Mouse (Mus musculus) hindbrain, embryonic 10.5 days (tissue): ENCODE data around the gene Clrn1. TPM values are rescaled to one million over a fixed set of nuclear protein-coding genes. Genes with fewer than 3 reads are reported as not detected.
"Not testable (repeated sequence)": the region's sequence is repeated elsewhere in the genome, so short reads cannot be mapped to it uniquely, and the experiment has no call there.

Experiments used
- DNase-seq: peaks from one replicate; pipeline ENCODE4 v3.0.0-alpha.2; 2017; ENCODE audit warnings: low spot score
- H3K27ac ChIP-seq: fragments of 300-500 bp; sonication (generic); 2 replicates; pipeline ENCODE4 v1.5.1; 2016; ENCODE audit warnings: mild to moderate bottlenecking, moderate library complexity
- H3K27me3 ChIP-seq: fragments of 300-500 bp; sonication (generic); 2 replicates; pipeline ENCODE4 v1.6.1; 2016; ENCODE audit warnings: mild to moderate bottlenecking; ENCODE audit not compliant: poor library complexity, insufficient read depth, severe bottlenecking
- H3K36me3 ChIP-seq: fragments of 300-500 bp; sonication (generic); 2 replicates; pipeline ENCODE4 v1.6.1; 2016; ENCODE audit warnings: mild to moderate bottlenecking, moderate library complexity
- H3K4me1 ChIP-seq: fragments of 300-500 bp; sonication (generic); replicated peaks from 2 replicates; pipeline ENCODE4 v1.6.1; 2016; ENCODE audit warnings: mild to moderate bottlenecking
- H3K4me3 ChIP-seq: fragments of 300-500 bp; sonication (generic); 2 replicates; pipeline ENCODE4 v1.5.1; 2016; ENCODE audit warnings: mild to moderate bottlenecking, moderate library complexity
- H3K9me3 ChIP-seq: fragments of 300-500 bp; sonication (generic); 2 replicates; pipeline ENCODE4 v1.6.1; 2016; ENCODE audit warnings: mild to moderate bottlenecking, moderate library complexity
- WGBS: fragments of 180-500 bp; shearing (Covaris S2); methylation state at CpG from one replicate; pipeline ENCODE4 v1.1.7; 2016; 5-methylcytosine and 5-hydroxymethylcytosine counted together
- polyA plus RNA-seq: library from polyadenylated mRNA; unstranded; fragments of >200 nt; fragmentation: Nextera tagmentation; extraction: Ambion mirVana; gene quantifications from 2 replicates; pipeline ENCODE4 v1.2.1, GENCODE M21; 2016

Clrn1 gene
- polyA plus RNA-seq, 1 experiment from 2014 or later = 1.3 TPM

DNA sequence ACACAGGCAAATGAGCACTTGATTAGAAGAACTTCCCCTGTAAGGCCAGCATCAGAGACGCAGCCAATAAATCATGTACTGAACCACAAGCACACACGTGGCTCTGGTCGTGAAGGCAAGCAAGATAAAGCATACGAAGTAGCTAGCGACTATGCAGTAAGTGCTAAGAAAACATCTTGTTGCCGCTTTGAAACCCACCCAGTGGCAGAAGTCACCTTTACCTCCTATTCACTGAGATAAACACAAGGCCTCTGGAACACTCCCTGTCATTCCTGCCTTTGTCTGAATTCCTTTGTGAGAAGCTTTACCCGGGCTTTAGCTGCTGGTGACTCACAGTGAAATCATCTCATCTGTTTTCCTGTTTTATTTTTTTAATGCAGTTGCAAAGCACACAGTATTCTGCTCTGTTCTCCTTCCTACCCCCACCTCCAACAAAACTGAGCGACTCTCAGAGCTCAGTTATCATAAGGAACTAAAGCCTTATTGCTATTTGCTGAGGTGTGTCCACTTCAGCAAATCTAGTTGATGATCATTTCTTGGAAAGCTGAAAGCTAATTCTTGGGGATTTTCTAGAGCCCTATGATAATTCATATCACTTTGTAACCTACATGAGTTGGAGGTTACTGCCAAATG, 2.1 kb downstream of the Clrn1 start:
- DNase-seq = no peak

DNA sequence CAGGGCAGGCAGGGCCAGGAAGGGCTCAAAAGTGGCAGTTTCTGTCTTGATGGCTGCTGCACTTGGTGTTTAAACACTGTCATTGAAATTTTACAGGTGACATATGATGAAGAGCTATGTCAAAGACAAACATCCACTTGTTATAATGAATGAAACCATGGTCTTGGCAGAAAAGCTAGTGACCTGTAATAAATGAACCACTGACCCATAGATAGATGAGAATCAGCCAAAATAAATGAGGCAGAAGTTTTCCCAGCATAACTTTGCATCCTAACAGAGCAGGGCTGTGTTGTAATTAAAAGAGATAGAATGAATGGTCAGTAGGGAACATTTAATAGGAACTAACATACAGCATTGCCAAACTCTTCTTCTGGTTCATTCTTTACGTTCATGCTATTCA, 4.1 kb downstream of the Clrn1 start:
- 60% methylated on average over 1 of the region's 1 CpGs for WGBS
- H3K36me3 ChIP-seq = no peaks in the 10 kb centered on the region

More for the DNA sequence above, 2.1 kb downstream of the Clrn1 start:
- H3K4me3 ChIP-seq = no peak overlapping the region
- no peaks in the 10 kb centered on the region for H3K9me3 ChIP-seq
- H3K36me3 ChIP-seq = no peaks in the 10 kb centered on the region
- peak overlapping the region; percentile 60 for H3K27ac ChIP-seq
- no peaks in the 10 kb centered on the region for H3K27me3 ChIP-seq
- peaks cover 47% of the 10 kb centered on the region for H3K4me1 ChIP-seq
- WGBS = 37% methylated on average over 8 of the region's 8 CpGs

DNA sequence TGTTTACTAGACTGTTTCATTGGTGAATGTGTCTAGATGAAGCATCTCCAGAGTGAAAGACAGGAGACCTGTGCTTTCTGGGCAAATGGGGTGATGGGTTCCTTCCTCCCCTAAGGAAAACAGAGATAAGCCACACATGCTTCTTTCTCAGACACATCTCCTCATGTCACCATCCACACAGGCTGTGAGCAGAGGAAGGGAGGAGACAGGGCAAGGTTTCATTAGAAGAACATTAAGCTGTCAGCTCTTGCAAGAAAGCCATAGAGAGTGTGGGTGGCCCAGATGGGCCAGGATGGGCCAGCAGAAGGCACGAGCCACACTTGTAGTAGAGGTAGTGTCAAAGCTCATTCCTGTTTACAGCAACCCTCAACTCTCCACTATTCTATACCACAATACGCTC, 5.0 kb downstream of the Clrn1 start:
- no peaks in the 10 kb centered on the region for H3K27me3 ChIP-seq
- no peak for DNase-seq
- no peaks in the 10 kb centered on the region for H3K9me3 ChIP-seq
- H3K27ac ChIP-seq = peak overlapping the region; percentile 42; the same call in 1 of the 2 replicates
- no peaks in the 10 kb centered on the region for H3K36me3 ChIP-seq
- WGBS = 74% methylated on average over 2 of the region's 2 CpGs
- peaks cover 45% of the 10 kb centered on the region for H3K4me1 ChIP-seq
- no peak overlapping the region for H3K4me3 ChIP-seq

More for the DNA sequence above, 4.1 kb downstream of the Clrn1 start:
- Histone ChIP-seq H3K4me1 (peaks cover 45% of the 10 kb centered on the region), H3K27ac (no peak overlapping the region), H3K4me3 (no peak overlapping the region), H3K9me3 (no peaks in the 10 kb centered on the region), H3K27me3 (no peaks in the 10 kb centered on the region)
- no peak for DNase-seq

DNA sequence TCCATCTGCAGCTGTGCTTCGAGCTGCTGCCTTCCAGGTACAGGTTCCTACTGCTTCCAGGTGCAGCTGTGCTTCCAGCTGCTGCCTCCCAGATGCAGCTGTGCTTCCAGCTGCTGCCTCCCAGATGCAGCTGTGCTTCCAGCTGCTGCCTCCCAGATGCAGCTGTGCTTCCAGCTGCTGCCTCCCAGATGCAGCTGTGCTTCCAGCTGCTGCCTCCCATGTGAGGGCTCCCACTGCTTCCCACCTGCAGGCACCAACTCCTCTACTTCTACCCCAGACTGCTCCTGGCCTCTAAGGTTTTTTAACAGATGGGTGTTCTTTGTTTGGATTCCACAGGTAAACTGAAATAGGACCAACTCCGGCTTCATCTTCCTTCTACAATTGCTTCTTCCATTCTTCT, 13.3 kb downstream of the Clrn1 start:
- not testable (repeated sequence) for H3K9me3 ChIP-seq, H3K27me3 ChIP-seq, DNase-seq, H3K4me3 ChIP-seq, H3K36me3 ChIP-seq
- 80% methylated on average over 2 of the region's 2 CpGs for WGBS
- peak overlapping the region; percentile 71; the same call in 1 of the 2 replicates for H3K27ac ChIP-seq
- H3K4me1 ChIP-seq = peaks cover 19% of the 10 kb centered on the region

DNA sequence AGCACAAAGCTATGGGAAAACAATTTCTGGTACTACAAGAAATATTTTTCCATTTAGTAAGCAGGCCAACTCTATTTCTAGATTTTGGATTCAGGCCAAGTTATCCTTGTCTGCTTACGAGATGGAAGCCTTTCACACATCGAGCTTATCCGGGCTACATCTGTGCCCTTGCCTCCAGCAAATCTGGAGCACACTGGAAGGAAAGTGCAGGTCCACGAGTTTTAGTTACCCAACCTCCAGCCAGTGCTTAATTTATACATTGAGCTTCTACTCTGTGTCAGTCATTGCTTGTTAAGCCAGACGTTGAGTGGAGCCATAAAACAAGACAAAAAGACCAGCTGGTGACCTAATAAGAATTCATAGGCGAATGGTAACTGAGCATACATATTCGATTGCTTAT, 19.4 kb downstream of the Clrn1 start:
- no peak for DNase-seq
- Histone ChIP-seq H3K4me1 (no peaks in the 10 kb centered on the region; the same call in 1 of the 2 replicates), H3K27ac (no peak overlapping the region), H3K9me3 (no peaks in the 10 kb centered on the region), H3K36me3 (no peaks in the 10 kb centered on the region), H3K4me3 (no peak overlapping the region), H3K27me3 (no peaks in the 10 kb centered on the region)
- WGBS = 65% methylated on average over 7 of the region's 7 CpGs

DNA sequence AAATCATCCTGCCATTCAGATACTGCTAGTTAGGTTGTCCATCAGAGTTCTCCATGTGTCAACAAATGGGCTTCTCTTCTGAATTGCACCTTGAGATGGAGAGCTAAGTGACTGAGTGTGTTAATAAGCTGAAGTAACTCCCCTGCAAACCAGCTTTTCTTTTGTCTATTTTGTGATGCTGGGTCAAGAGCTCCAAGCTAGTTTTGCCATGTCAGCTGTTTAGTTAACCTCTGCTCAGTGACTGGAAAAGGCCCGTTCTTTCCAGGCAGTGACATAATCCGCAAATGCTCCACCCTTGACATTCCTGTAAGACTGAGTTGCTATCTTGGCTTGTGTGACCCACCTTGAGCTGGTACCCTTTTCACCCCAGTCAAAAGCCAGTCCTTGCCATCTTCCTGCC, 22.2 kb downstream of the Clrn1 start:
- Histone ChIP-seq H3K4me3 (no peak overlapping the region), H3K36me3 (no peaks in the 10 kb centered on the region), H3K27me3 (no peaks in the 10 kb centered on the region), H3K27ac (no peak overlapping the region), H3K4me1 (no peaks in the 10 kb centered on the region; the same call in 1 of the 2 replicates), H3K9me3 (no peaks in the 10 kb centered on the region)
- 77% methylated on average over 2 of the region's 2 CpGs for WGBS
- no peak for DNase-seq

DNA sequence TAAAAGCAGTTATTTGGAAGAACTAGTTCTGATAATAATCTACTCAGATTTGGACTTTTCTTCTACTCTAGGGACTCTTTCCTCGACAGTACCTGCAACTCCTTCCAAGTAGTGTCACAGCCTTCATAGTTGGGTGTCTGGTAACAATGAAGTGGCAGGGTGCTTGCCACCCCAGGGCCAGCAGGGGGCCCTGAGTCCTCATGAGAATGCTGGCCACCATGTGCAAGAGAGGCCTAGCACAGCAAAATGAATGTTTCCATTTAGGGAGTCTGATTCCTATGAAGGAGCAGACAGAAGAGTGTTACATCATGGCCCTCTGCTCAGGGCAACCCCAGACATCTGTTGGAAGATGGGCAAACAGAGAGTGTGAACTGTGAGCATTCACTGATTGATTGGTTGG, 41.7 kb downstream of the Clrn1 start:
- 66% methylated on average over 1 of the region's 1 CpGs for WGBS
- H3K27me3 ChIP-seq = no peaks in the 10 kb centered on the region
- no peak overlapping the region for H3K4me3 ChIP-seq
- H3K9me3 ChIP-seq = 0 out of 2 replicates have a peak, but pooled peaks cover 4% of the 10 kb centered on the region
- H3K27ac ChIP-seq = no peak overlapping the region
- H3K36me3 ChIP-seq = no peaks in the 10 kb centered on the region
- DNase-seq = peak; percentile 15
- no peaks in the 10 kb centered on the region for H3K4me1 ChIP-seq

DNA sequence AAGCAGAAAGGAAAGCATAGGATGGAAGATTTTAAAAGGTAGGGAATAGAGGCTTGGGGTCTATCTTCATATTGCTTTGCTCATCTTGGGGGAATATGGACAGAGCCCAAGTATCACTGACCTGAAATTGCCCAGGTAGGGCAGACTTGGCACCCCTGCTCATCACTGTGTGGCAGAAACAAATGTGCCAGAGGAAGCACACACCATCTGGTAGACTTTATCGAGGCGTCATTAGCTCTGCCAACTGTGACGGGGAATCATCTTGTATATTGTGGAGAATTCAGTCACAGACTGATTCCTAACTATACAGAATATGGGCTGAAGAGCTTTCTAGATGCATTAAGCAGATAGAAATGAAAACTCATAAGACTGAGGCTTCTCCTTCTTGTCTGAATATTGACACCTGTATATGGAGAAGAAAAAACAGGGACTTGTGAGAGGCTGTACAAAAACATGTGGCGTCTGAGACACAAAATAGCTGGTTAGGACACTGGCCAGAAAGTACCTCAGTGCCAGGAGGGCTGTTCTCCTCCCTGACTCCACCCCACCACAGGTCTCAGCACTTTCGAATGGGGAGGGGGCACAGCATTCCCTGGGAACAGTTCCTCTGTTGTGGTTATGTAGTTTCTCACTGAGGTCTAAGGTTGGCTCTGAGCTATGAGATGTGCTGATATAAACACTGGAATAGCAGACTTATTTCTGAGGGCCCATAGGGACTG, 51.5 kb downstream of the Clrn1 start:
- DNase-seq = no peak
- no peak overlapping the region for H3K27ac ChIP-seq
- no peak overlapping the region for H3K4me3 ChIP-seq
- WGBS = 88% methylated on average over 5 of the region's 5 CpGs
- no peaks in the 10 kb centered on the region for H3K9me3 ChIP-seq
- no peaks in the 10 kb centered on the region for H3K36me3 ChIP-seq
- peaks cover 46% of the 10 kb centered on the region for H3K27me3 ChIP-seq
- peaks cover 3% of the 10 kb centered on the region for H3K4me1 ChIP-seq

DNA sequence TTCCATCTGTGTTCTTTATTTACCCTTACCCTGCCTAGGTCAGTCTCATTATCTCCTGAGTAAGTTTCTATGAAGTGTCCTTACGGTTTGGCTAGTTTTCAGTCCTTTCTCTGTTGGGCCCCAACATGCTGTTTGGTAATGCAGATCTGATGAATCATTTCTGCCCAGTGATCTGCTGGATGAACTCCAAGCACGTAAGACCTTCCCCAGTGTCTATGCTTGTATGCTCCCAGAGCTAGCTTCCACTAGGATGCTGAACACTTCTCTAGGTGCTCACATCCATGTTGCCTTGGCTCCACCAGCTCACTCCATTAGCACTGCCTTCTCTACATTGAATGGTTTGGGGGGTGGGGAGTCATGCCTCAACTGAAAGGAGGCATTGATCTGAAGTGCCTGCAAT, 52.3 kb downstream of the Clrn1 start:
- Histone ChIP-seq H3K36me3 (no peaks in the 10 kb centered on the region), H3K27me3 (peaks cover 53% of the 10 kb centered on the region), H3K9me3 (no peaks in the 10 kb centered on the region), H3K4me1 (peaks cover 9% of the 10 kb centered on the region), H3K27ac (no peak overlapping the region), H3K4me3 (no peak overlapping the region)
- 85% methylated on average over 2 of the region's 2 CpGs for WGBS
- no peak for DNase-seq

DNA sequence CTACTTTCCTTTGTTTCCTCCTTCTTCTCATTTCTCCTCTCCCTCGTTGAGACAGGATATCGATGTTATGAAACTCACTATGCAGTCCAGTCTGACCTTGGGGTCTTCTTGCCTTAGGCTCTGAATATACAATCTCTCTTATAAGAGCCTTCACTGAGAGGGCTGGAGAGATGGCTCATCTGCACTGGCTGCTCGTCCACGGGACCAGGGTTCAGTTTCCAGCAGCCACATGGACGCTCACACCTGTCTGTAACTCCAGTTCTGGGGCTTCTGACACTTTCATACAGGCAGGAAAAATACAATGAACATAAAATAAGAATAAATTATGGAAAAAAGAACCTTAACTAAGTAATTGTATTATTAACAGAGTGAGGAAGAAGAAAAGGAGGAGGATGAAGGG, 53.6 kb downstream of the Clrn1 start:
- peaks cover 15% of the 10 kb centered on the region for H3K4me1 ChIP-seq
- no peak for DNase-seq
- 82% methylated on average over 5 of the region's 5 CpGs for WGBS
- H3K4me3 ChIP-seq = no peak overlapping the region
- no peak overlapping the region for H3K27ac ChIP-seq
- H3K9me3 ChIP-seq = no peaks in the 10 kb centered on the region
- H3K36me3 ChIP-seq = no peaks in the 10 kb centered on the region
- H3K27me3 ChIP-seq = peaks cover 65% of the 10 kb centered on the region

DNA sequence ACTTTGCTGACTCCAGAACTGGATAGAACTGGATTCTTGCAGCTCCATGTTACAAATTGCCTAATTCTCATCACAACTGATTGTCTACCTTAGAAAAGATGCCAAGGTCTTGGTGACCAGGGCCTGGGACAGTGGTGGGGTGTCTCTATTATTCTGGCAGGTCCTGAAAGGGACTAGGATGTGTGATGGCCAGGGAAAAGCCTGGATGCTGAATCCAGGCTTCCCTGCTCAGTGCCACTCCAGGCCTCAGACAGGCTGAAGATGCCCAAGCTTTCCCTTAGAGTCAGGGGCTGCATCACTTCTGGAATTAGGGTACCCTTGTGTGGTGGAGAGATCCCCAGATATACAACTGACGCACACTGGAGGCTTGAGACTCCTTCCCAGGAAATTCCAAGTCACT, 55.2 kb downstream of the Clrn1 start:
- H3K4me3 ChIP-seq = no peak overlapping the region
- H3K9me3 ChIP-seq = no peaks in the 10 kb centered on the region
- WGBS = 98% methylated on average over 1 of the region's 1 CpGs
- H3K27ac ChIP-seq = no peak overlapping the region
- H3K36me3 ChIP-seq = no peaks in the 10 kb centered on the region
- peaks cover 26% of the 10 kb centered on the region for H3K4me1 ChIP-seq
- H3K27me3 ChIP-seq = peaks cover 69% of the 10 kb centered on the region
- DNase-seq = no peak

DNA sequence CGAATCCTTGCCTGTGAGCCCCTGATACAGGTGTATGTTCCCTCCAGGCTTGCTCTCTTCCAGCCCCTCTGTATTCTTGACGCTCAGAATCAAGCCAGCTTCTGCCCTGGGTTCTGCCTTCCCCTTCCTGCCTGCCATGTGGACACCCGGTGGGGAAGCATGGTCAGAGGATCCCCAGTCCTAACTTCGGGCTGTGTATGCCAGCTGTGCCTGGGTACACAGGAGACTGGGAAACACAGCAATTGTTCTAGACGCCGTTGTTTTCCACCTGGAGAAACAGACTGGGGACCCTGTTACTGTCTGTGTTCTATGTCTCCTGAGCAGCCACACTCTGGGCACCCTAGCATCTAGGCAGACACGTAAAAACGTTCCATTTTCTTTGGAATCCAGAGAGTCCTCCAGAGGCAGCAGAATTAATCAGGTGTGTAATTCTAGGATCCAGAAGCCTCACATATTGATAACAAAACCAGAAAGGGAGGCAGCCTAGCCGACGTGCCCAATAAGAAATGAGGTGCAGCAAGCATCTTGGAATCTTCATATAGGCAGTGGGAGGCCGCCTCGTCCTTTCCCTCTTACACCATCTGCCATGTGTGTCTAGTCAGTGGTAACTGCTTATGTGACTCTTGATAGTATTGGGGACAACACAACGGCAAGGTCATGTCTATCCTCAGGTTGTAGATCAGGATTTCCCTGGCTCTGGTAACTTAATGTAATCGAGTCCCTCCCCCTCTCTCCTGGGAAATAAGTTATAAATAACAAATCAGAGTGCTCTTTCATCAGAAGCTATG, 56.6 kb downstream of the Clrn1 start:
- H3K4me3 ChIP-seq = no peak overlapping the region
- peaks cover 73% of the 10 kb centered on the region for H3K27me3 ChIP-seq
- no peaks in the 10 kb centered on the region for H3K9me3 ChIP-seq
- peaks cover 26% of the 10 kb centered on the region for H3K4me1 ChIP-seq
- H3K36me3 ChIP-seq = no peaks in the 10 kb centered on the region
- H3K27ac ChIP-seq = peak overlapping the region; percentile 40
- 85% methylated on average over 14 of the region's 14 CpGs for WGBS
- DNase-seq = no peak

DNA sequence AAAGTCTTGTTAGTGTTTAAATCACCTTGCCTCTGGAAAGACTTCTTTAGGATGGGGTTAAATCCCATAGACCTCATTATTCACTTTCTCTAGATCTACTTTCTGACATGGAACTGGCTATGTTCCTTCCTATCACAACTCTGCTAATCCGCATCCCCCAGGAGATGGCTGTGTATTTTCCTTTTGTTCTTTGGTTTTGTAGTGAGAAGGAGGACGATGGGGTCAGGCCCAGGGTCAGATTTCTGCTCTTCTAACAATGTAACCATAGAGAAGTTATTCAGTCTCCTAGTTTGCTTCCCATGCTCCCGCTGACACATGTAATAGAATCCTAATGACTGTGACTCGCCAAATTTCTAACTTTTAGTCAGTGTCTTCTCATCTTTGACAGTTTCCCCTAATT, 58.9 kb downstream of the Clrn1 start:
- peaks cover 26% of the 10 kb centered on the region for H3K4me1 ChIP-seq
- no peaks in the 10 kb centered on the region for H3K9me3 ChIP-seq
- peak overlapping the region; percentile 70 for H3K27ac ChIP-seq
- peak; percentile 77 for DNase-seq
- WGBS = 9% methylated on average over 4 of the region's 4 CpGs
- no peak overlapping the region for H3K4me3 ChIP-seq
- no peaks in the 10 kb centered on the region for H3K36me3 ChIP-seq
- H3K27me3 ChIP-seq = peaks cover 74% of the 10 kb centered on the region
